Mouse (Mus musculus) embryonic fibroblast, embryonic 13.5 days (primary cell): ENCODE data around the gene Rybp.

ENCODE experiments used
- CTCF ChIP-seq: IDR thresholded peaks from 2 replicates; pipeline ENCODE4 v1.5.1; 2011; ENCODE audit warnings: mild to moderate bottlenecking, control low read depth, low read length, moderate library complexity, borderline replicate concordance; ENCODE audit not compliant: insufficient read depth
- POLR2A ChIP-seq: IDR thresholded peaks from 2 replicates; pipeline ENCODE4 v1.6.1; 2011; ENCODE audit warnings: low read depth, mild to moderate bottlenecking, control low read depth, low read length, moderate library complexity

DNA sequence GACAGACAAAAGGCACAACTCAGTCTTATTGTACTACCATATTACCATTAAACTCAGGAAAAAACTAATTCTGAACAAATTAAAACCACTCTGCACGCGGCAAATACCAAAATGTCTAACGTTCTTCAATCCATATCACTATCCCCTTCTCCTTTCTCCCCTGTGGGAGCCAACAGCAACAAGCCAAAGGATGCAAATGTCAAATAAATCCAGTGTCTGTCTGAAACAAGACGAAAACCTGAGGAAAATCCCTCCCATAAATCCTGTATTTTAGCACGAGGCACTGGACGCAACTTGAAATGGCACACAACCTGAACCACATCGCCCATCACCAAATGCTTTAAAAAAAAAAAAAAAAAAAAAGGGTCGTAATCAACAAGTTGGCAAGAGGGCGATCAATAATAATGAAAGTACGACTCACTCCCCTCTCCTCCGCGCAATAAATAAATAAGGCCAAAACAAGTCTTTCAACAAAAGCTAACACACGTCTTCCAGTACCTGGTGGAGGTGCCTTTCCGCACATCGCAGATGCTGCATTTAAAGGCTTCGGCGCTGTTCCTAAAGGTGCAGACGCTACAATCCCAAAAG, 1.2 kb downstream of the Rybp start:
- TF ChIP-seq POLR2A (no peak), CTCF (no peak)
